Mouse (Mus musculus) ovary, postnatal 10 days (tissue): ENCODE data around the gene Dip2a.

Experiments
- DNase-seq: peaks from one replicate; pipeline ENCODE4 v3.0.0; 2022; ENCODE audit warnings: low spot score

The Dip2a gene

DNA sequence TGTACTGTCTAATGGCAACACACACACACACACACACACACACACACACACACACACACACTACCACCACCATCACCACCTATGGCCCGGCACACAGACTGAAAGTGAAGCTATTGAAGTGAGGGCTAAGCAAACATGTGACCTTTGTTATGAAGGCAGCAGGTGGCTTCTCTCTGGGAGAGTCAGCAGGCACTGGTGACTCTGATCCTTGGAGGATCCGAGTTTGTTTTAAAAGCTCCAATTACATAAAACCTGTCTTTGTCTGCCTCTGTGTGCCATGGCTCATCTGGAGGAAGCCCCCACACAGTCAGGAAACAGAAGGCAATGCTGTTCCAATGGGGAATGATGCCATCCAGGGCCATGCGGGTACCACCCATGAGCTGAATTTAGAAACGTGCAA lies 98.5 kb downstream of the Dip2a start:
- DNase-seq, result no peak

DNA sequence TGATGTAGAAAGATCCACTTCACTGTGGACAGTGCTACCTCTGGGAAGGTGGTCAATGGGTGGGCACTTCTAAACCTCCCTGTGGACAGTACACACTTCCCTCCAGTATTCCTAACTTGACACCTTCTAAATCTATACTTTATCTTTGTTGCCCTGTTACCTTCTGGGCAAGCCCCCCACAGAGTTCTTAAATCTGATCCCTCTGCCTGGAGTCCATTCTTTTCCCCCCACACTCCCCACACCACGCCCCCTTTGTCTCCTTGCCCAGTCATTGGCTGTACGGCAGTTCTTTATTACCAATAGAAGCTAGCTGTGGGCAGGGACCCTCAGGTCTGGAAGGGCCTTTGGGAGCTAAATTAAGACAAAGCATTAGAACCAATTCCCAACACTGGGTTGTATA lies 100.0 kb downstream of the Dip2a start:
- DNase-seq, result no peak

DNA sequence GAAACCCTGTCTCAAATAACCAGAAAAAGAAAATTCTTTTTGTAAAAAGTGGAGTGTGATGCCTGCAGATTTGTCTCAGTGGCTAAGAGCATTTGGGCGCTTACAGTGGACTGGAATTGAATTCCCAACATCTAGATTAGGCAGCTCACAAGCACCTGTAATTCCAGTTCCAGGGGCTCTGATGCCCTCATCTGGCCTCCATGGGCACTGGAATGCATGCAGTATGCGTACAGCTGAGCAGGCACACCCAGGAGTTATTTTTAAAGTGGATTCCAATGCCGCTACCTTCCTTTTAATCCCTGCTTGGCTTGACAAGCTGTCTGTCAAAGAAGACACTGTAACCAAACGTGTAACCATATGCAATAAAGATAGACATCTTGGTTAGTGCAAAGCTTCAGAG lies 105.7 kb downstream of the Dip2a start:
- DNase-seq, result no peak

DNA sequence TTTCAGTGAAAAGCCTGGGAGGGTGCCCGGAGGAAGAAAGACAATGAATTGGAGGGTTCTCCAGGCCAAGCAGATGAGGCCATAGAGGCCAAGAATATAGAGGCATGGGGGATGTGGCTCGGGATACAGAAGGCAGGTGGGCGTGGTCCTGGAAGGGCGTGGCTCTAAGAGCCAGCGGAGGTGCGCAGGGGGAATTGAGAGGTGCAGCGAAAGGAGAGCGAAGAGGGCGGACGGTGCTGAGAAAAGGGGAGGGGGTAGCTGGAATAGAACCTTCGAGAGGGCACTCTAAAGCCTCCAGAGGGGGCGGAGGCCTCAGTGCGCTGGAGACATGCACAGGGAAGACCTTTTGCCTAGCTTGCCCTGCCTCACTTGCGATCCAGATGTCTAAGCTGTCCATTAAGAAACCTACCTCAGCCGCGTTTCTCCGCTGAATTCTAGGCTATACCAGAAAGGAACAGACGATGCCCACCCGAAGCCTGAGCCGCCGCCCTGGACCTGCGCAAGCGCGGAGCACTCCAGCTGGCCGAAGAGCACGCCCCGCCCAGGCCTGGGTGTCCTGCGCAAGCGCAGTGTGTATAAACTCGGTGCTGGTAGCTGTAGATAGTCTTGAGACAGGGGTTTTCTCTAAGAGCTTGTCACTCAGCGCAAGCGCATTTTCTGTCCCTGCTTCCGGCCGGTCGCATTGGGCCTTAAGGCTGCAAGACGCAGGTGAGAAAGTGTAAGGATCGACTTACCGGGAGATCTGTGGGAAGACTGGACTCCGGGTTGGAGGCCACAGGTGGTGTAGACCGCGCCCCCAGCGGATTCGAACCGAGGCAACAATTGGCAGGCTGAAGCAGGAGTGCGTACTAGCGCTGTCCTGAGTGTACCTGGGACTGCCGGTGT lies 107.5 kb downstream of the Dip2a start, which contains the start of gene Prmt2:
Gene Prmt2, minus strand, starts transcription at position 525 of the 885 bp plus-strand sequence.
- DNase-seq, result peak; percentile 79

DNA sequence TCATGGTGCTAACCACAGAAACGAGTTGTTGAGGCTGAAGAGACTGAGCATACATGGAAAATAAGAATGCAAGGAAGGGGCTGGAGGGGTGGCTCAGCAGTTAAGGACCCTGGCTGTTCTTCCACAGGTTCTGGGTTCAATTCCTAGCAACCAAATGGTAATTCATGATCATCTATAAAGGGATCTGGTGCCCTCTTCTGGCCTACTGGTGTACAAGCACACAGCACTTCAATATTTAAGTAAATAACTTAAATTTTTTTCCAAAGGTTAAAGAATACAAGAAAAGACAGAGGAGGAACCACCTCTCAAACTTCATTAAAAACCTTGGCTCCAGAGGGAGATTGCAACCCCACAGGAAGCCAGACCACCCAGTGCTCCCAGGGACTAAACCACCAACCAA lies 115.5 kb downstream of the Dip2a start:
- no peak for DNase-seq

DNA sequence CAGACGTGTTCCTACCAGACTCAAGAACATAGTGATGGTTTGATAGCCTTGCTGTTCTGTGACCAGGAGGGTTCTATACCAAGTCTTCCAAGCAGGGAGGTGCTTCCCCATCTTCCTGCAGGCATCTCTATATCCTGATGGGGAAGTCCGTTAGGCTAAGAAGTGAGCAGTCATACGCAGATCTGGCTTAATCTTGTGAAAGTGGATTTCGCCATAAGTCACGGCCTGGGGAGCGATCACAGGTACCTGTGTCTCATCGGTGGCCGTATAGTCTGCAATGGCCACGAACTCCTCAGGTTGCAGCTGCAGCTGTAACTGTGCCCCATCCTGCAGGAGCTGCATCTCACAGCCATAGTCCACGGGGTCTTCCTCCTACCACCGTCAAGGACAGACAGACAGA lies 119.1 kb downstream of the Dip2a start:
- DNase-seq, result no peak

DNA sequence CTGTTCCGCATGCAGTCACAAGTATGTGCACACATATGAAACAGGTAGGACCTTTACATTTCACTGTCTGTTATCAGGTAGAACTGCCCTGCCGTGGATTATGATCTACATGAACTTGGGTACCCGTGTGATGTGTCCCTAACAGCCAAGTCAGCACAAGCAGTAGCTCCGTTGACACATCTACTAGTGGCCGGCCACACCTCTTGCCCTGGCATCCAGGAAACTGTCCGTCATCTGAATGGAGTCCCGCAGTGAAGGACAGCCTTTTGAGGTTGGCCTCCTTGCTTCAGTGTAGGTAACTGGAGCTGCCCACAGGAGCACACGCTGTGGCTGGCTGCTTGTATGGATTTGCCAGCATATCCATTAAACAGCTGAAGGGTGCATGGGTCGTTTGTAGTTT lies 126.9 kb downstream of the Dip2a start:
- DNase-seq, result no peak

DNA sequence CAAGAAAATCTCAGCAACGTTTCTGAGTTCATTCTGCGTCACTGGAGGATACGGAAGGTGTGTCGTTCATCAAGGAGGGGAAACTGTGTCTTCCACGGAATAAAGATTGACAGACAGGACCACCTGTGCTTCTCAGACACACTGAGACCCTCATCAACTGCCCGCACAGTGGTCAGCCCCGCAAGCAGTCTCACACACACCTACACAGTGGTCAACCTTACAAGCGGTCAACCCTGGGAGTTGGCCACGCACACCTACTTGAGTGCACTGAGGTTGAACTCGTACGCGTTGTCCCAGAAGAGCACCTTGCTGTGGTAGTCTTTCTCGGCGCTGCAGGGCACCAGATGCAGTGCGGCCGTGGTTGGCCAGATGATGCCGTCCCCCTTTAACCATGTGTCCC lies 128.0 kb downstream of the Dip2a start:
- no peak for DNase-seq

DNA sequence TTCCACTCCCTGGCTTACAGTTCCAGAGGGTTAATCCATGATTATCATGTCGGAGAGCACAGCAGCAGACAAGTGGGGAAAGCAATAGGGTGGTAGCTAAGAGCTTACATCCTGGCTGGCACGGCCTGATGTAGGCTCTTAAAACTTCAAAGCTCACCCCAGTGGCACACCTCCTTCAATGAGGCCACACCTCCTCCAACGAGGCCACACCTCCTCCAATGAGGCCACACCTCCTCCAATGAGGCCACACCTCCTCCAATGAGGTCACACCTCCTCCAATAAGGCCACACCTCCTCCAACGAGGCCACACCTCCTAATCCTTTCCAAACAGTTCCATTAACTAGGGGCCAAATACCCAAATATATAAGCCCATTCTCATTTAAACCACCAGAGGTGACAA lies 130.9 kb downstream of the Dip2a start:
- no peak for DNase-seq

DNA sequence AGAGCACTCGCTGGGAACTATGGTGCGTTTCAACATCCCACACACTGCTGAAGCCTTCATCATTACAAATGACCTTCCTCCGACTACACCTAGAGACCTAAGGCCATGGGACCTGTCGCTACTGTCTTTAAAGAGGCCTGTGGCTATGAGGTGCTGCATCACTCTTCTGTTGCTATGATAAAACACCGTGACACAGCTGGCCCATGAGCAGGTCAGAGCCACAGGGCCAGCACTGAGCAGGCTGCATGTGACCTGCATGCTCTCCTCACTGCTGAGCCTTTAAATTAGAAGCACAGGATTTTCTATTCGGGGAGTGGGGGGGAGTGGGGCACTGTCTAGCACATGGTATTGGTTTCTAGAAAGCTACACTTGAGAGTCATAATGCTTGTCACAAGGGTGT lies 133.0 kb downstream of the Dip2a start:
- DNase-seq, result no peak

DNA sequence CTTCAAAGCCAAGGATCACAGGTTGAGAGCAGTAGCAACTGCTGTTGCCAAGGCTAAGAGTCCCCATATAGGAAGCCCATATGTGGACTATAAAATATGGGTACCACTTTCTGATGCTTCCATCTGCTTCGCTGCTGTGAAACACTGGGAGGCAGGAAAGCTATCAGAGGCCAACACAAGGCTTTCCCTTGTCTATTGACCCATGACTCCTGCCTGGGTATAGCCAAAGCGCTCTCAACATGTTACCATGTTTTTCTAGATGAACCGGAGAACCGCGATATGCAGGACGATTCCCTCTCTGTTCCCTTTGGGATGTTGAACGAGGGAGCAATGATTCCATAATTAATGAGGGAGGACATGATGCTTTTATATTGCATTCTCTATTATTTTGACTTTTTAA lies 134.3 kb downstream of the Dip2a start:
- no peak for DNase-seq
